Mouse (Mus musculus) granulocyte monocyte progenitor cell, adult 5-6 weeks (primary cell): ENCODE results near the gene Mis18bp1. TPM values are rescaled to one million over a fixed set of nuclear protein-coding genes. Genes with fewer than 3 reads are reported as not detected.
A peak's percentile ranks its signal among the peaks of the same experiment; 100 is the strongest.
"Not testable (repeated sequence)": the region's sequence is repeated elsewhere in the genome, so short reads cannot be mapped to it uniquely, and the experiment has no call there.

ENCODE experiments used
- ATAC-seq: replicated peaks from 2 replicates; pipeline ENCODE4 v1.8.0; 2016; ENCODE audit warnings: mild to moderate bottlenecking, moderate TSS enrichment, inconsistent platforms; ENCODE audit not compliant: poor library complexity, severe bottlenecking
- total RNA-seq, 2 experiments: library from RNA; stranded (forward) in 1 of 2; stranded (reverse) in 1 of 2; fragments of 200-712, 200-1000 nt in 1 of 2; fragments of >200 nt in 1 of 2; fragmentation: Nextera tagmentation in 1 of 2; gene quantifications; 2 replicates each; pipeline ENCODE4 v1.2.3; 2014 to 2017

The Mis18bp1 gene
- total RNA-seq (2014; fragmentation: Nextera tagmentation) (28.0 and 43.1 TPM in 2 replicates), total RNA-seq (2017) (66.6 and 73.2 TPM in 2 replicates)

DNA sequence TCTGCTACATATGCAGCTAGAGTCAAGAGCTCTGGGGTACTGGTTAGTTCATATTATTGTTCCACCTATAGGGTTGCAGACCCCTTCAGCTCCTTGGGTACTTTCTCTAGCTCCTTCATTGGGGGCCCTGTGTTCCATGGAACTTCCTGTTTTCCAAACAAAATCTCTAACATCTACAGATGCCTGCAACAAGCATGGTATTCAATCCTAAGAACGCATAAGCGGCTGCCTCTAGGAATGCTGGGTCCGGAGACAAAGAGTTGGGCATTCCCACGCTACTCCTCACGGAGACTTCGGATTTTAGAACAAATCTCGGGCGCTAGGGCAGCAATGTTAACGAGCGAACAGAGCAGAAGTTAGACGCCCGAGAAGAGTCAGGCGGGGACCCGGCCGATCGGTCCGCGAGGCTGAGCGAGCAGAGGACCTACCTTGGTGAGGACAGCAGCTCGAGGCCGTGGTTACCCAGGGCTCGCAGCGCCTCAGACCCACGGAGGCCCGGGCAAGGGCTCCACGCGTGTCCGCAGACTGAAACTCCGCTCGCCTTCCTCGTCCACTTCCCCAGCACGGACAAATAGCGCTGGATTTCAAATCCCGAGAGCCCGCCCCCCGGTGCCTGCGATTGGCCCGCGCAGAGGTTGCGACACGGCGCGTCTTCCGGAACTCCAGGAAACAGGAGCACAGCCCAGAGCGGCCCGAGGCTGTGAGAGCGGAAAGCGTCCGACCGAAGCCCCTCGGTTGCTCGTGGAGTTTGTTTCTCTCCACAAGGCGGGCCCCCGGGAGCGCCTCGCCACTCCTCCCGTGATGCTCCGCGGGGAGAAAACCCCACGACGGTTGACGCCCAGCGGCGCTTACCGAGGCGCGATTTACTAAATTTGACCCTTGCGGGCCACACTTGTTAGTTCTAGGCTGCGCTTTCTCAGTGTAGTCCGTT lies at the start of gene Mis18bp1:
Mis18bp1 (minus strand) TSS at position 584 of the 931 bp plus-strand sequence.
- ATAC-seq = peak; percentile 96

DNA sequence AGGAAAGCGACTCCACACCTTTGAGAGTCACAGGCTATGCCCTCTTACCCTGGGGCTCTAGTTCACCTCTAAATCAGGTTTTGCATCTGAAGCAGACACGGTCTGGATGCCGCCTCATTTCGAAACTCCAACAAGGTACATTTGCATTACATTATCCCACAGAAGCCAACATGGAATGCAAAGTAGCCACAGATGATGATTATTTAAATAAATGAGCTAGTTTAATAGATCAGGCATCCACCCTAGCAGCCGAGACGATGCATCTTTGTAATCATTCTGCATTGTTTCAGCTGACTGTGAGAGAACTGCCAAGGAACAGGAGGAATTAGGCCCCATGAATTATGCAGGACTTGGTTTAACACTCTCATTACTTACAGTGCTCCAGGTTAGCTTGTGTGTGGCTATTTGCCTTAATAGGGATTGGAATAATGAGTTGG lies 44.0 kb upstream of the Mis18bp1 start:
- no peak for ATAC-seq

DNA sequence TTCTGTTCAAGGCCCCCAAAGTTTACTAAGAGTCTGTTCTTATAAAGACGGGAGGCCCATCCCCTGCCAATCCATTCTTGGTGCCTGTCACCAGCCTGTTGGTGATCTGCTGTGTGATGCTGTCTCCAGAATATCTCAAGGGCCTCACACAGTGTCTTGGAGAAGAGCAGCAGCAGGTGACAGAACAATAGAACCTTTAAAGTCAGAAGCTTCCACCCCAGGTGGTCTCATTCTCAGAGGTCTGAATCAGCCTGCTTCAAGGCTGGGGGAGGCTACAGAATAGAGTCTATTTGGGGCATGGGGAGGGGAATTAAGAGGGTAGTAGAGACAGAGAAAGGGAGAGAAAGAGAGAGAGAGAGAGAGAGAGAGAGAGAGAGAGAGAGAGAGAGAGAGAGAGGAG lies 34.0 kb upstream of the Mis18bp1 start:
- ATAC-seq = no peak

DNA sequence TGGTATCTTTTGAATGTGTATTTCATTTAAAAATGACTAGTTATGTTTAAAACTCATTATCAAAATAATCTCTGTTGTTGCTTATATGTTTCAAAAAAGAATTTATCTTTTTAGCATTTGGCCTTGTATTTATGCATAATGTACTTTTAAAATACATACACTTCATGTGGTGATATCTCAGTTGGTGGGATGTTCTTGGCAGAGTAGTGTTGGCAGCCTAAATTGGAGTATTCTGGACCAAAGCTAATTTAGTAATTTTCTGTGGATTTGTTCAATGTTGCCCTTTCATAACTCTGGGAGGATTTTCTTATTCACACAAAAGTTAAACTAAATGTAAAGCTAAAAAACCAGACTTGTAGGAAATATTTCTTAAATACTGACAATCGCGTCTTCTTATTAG lies 29.4 kb upstream of the Mis18bp1 start:
- ATAC-seq = no peak

- no peak for ATAC-seq
Measured at GRCm38 (mm10) chr12:65194003-65194530, 21.7 kb upstream of the Mis18bp1 start.

GRCm38 (mm10) chr12:65189213-65189612 lies 16.8 kb upstream of the Mis18bp1 start:
- peak; percentile 30; the same call in 1 of the 2 replicates for ATAC-seq

GRCm38 (mm10) chr12:65187365-65187764 lies 15.0 kb upstream of the Mis18bp1 start:
- ATAC-seq = no peak

DNA sequence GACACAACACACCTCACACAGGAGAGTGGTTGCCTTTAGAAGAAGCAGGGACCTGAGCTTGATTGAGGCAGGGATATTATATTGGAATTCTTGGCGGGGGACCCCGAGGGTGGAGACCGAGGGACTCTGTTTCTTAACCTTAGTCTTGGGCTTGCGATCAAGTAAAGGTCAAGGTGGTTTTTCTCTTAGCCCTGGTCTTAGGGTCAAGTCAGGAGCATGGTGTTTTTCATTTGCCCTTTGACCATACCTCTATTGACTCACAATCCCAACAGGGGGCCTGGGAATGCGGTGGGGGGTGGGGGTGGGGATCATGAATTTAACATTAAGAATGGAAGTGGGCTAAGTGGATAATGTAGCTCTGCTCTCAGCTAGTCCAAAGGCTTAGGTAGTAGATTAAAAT lies 1.3 kb upstream of the Mis18bp1 start:
- no peak for ATAC-seq

DNA sequence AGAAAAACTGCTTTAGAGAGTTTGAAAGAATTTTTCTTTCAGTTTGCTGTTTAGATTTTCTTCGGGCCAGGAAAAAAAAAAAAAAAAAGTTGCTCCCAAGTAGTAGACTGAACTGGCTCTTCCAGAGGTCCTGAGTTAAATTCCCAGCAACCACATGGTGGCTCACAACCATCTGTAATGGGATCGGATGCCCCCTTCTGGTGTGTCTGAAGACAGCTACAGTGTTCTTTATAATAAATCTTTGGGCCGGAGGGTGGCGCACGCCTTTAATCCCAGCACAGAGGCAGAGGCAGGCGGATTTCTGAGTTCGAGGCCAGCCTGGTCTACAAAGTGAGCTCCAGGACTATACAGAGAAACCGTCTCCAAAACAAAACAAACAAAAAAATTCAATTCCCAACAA lies 555 bp upstream of the Mis18bp1 start:
- peak; percentile 2; the same call in 1 of the 2 replicates for ATAC-seq

- not testable (repeated sequence) for ATAC-seq
Measured at GRCm38 (mm10) chr12:65136121-65136520, 36.3 kb downstream of the Mis18bp1 start.

- ATAC-seq = no peak
Measured at GRCm38 (mm10) chr12:65119451-65119850, 53.0 kb downstream of the Mis18bp1 start.

- no peak for ATAC-seq
Measured at GRCm38 (mm10) chr12:65118968-65119367, 53.4 kb downstream of the Mis18bp1 start.

GRCm38 (mm10) chr12:65114978-65115377 lies 57.4 kb downstream of the Mis18bp1 start:
- ATAC-seq = not testable (repeated sequence)

- no peak for ATAC-seq
Measured at GRCm38 (mm10) chr12:65113925-65114324, 58.5 kb downstream of the Mis18bp1 start.

GRCm38 (mm10) chr12:65112811-65113210 lies 59.6 kb downstream of the Mis18bp1 start:
- ATAC-seq = no peak

DNA sequence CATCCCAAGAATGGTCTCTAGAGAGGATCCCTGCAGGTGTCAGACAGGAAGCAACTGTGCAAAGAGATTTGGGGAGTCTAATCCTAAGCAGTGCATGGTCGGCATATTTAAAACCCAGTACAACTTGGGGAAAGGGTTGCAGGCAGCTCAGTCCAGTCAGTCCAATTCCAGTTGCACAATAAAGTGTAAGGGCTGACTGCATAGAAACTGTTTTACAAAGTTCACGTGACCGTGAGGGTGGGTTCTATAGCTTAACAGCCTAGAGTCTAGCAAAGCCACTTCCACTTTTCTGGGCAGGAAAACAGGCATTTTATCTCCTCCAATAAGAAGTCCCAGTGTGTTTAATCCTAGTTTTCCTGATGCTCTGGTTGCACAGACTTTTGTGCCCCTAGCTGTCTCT lies 60.9 kb downstream of the Mis18bp1 start:
- ATAC-seq = peak; percentile 91

DNA sequence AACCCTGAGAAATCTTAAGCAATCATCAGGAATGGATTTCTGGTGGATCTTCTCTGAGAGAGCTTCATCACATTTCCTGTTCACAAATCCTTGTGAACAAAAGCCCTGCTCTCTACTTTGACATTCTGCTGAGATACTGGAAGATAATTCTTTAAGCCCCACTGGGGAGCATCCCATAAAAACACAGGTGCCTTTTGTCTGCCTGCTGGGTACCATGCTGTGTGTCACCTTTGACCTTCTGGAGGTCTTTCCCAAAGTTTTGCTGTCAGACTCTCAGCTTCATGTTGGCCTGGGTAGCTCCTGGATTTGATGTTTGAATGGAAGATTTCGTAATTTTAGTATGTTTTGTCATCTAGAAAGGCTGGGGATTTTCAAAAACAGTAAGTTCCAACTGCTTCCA lies 63.7 kb downstream of the Mis18bp1 start:
- no peak for ATAC-seq
